Mouse (Mus musculus): Measurements from ENCODE around the gene Trex2.
"Not testable (repeated sequence)": the region's sequence is repeated elsewhere in the genome, so short reads cannot be mapped to it uniquely, and the experiment has no call there.

Trex2 gene

DNA sequence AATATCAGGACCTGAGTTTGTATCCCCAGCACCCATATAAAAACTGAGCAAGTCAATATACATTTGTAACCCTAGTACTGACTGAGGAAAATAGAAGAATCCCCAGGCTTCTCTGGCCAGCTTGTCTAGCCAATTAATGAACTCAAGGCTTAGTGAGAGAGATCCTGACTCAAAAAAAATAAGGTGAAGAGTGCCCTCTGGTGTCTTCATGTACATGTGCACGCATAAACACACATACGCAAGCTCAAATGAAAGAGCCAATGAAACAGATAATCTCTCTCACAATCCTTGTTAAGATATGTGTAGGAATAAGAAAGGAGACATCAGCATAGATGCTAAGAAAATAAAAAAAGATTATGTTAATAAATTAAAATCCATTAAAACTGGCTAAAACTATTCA is 5.1 kb downstream of the Trex2 start:
- DNase-seq (ENCODE audit: low spot score in 2 of 2): no peak

DNA sequence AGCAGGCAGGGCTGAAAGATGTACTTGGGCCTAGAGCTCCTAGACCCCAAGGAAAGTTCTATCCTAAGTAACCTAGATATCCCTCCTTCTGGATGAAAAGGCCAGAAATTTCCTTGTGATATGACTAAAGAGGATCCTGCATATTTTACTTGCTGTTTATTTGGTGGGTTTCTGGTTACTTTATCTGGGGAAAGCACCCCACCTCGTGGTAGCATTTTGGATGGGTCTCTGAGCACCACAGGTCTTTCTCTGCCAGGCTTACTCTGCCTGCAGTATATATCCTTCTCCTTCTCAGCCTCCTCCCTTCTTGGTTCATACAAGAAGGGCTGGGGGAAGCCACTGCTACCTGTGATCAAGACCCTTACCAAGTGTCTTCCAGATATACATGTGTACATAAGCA is 22.4 kb downstream of the Trex2 start:
- no peak for DNase-seq (ENCODE audit: low spot score in 2 of 2)

DNA sequence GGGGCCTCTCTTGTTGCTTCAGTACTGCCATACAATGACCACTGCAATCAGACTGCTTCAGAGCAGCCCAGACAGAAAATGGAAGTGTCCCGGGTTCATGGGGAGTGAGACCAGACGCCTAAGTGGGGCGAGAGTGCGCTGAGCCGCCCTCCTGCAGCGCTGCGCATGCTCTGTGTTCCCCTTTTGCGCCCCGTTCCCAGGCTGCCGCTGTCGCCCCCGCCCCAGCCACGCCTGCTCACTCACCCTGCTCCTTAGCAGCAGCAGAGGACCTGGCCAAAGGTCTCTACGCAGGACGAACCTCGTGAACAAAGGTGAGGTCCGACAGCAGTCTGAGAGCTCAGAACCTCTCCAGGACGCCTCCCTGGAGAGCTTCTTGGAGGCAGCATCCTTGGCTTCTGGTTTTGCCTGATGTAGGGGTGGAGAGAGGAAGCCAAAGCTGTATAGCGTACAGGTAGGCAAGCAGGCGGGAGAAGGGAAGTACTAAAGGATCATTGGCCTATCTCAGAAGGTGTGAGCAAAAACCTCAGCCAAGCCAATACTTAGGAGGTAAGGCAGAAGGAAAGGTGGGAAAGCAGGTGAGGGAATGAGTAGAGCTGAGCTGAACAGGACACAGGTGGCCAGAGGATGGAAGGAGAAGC is 24.1 kb downstream of the Trex2 start, which contains the start of gene Zfp92:
Gene Zfp92 (plus strand): TSS at position 217 of the 638 bp plus-strand sequence.
- DNase-seq (ENCODE audit: low spot score in 2 of 2): peak in 1 of 2 experiments; percentile 13

DNA sequence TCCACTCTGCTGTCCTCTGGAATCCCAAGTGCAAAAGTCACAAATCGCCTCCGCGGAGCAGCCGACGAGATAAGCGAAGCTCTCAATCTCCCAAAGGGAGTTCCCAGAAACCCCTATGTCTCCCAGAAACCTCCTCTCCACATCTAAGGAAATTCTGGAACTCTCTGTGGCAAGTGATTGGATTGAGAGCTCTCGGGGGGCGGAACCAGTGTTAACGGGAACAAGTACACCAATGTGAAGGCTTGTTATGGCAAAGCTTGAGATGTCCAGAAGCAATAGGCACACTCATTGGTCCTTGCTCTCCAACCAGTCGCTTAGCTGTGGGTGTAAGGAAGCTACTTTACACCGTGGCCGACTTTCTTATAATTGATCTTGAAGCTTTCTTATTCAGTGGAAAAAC is 33.5 kb downstream of the Trex2 start:
- no peak for DNase-seq (ENCODE audit: low spot score in 2 of 2)

DNA sequence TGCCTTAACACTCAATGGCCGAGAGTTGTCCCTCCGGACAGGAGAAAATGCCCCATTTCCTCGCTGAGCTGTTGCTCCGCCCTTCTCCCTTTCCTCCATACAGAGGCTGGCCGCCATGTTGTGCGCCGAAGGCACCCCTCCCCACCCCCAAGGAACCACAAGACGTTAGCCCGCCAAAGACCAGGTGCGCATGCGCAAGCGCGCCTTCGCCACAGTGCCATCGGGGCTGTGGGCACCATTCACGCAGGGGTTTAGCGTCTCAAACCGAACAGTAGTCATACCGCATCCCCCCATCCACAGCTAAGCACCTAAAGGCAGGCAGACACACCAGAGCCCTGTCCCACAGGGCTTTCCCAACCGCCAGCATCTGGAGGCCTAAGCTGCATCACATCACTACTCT is 34.2 kb downstream of the Trex2 start:
- no peak for DNase-seq (ENCODE audit: low spot score in 2 of 2)

DNA sequence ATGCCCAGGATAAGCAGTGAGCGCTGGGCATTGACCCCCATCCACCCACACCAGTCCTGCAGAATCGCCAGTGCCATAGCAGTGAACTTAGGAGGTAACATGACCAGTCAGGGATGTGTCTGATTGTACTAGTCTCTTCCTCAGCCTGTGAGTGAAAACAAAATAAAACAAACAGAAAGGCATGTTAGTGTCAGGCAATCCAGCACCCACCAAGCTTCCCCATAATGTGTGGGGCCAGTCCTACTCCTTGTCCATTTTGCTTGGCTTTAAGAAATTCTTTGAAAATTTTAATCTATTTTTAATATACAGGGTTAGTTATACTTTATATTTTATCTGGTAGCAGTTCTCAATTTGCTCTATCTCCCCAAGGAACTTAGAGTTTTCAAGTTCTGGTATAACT is 36.5 kb downstream of the Trex2 start, which contains the start of gene Gm18336:
Gene Gm18336 (minus strand): TSS at position 101 of the 400 bp plus-strand sequence.
- not testable (repeated sequence) for DNase-seq (ENCODE audit: low spot score in 2 of 2)

DNA sequence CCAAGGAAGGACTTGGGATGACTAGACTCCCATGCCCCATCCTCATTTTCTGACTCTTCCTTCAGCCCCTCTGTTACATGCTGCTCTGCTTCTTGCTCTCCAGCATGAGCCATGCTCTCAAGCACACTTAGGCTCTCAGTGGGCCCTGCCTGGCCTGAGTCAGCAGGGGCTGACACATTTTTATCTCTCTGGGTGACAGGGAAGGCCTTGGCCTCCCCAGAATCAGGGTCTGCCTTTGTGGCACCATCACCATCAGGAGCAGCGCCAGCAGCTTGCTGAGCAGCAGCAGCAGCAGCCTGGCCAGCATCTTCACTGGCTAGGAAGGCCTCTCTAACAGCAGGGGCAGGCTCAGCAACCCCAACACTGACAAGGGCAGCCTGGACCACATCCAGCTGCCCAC is 38.7 kb downstream of the Trex2 start:
- no peak for DNase-seq (ENCODE audit: low spot score in 2 of 2)

DNA sequence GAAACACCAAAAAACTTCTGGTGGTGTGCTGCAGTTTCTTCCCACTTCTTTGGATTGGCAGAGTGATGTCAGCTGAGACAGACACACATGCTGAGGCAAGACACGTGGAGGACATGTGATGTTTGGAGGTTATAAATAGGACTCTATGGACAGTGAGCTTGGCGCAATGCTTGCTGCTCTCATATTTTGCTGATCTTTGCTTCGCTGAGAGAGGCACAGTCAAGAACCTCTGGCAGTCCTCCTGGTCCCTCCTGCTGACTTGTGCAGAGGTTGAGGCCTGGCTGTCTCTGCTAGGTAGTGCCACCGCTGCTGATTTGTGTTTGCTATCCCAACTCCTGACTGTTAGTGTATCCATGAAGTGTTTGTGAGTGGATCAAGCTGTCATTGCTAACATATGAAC is 43.7 kb downstream of the Trex2 start:
- DNase-seq (ENCODE audit: low spot score in 2 of 2): no peak

DNA sequence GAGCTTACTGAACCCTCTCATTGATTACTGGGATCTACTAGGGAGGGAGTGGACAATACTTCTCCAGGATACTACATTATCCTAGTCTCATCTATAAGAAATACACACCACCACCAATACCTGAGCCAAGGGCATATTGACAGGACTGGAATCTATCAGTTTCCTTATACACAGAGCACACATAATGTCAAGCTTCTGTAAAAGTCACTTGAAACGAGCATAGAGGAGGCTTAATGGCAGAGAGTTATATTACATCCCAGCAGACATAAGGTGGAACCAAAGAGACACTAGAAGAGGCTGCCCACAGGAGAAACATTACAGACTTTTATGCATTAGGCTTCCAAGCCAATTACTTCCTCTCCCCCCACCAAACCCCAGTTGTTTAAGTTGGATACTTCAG is 50.2 kb downstream of the Trex2 start:
- no peak for DNase-seq (ENCODE audit: low spot score in 2 of 2)

DNA sequence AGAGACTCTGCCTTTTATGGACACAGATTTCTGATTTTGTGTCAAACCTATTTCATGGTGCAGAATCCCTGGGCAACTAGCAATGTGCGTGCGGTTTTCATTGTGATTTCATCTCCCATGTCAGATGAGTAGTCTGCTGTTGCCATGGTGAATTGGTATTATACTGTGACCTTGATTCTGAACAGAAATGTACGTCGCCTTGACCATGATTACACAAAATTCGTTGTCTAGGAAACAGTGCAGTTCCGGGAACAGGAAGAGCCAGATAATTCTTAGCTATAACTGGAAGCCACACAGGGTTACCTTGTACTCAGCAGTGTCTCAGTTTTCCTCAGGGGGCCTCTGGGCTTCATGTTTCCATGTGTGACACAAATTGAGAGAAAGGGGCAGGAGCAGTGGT is 50.7 kb downstream of the Trex2 start:
- no peak for DNase-seq (ENCODE audit: low spot score in 2 of 2)
